Comparison of ENCODE assay signal across 8 mouse cellular contexts in genomic region chr11:94676754-94677606, GRCm38 (mm10). TPM values are rescaled to one million over a fixed set of nuclear protein-coding genes. Genes with fewer than 3 reads are reported as not detected.
DNase-seq lines count a peak whose midpoint lies in the region; ATAC-seq lines count a peak whose summit lies in the region.

TSS of gene Xylt2 (minus strand) at chr11:94677515.

- no peaks in the 10 kb centered on the region for H3K9me3 ChIP-seq in megakaryocyte, embryonic 14.5 days

- H3K27me3 ChIP-seq in megakaryocyte, embryonic 14.5 days (replicated peaks), result peaks cover 12% of the 10 kb centered on the region

- ATAC-seq in common myeloid progenitor, adult 5-6 weeks (replicated peaks; ENCODE audit: low read depth, poor library complexity, severe bottlenecking), result peak; percentile 96

- H3K4me1 ChIP-seq in megakaryocyte, embryonic 14.5 days, result peaks cover 62% of the 10 kb centered on the region

- peaks cover 10% of the 10 kb centered on the region for H3K36me3 ChIP-seq in megakaryocyte, embryonic 14.5 days (replicated peaks; ENCODE audit: low read length)

- DNase-seq in ZHBTc4 (ENCODE audit: low read depth, low spot score), result peak; percentile 95
- DNase-seq in gastrocnemius, adult 8-10 months (ENCODE audit: low spot score in 2 of 2), result peak; percentile 87 to 89
- DNase-seq in hindlimb bud, embryonic 11.5 days (ENCODE audit: extremely low spot score, low read depth, low spot score), result peak; percentile 81
- DNase-seq in left cerebral cortex, adult 8-10 months (ENCODE audit: low spot score in 2 of 2), result peak; percentile 69 to 87
- DNase-seq in right cerebral cortex, postnatal 10 days (ENCODE audit: low spot score in 2 of 2), result peak; percentile 94
- DNase-seq in urinary bladder, postnatal 25 days (ENCODE audit: low spot score), result peak; percentile 91

- H3K4me3 ChIP-seq in megakaryocyte, embryonic 14.5 days (replicated peaks), result peak within 1 kb of the TSS; percentile 100

RNA-seq across cellular contexts. Expression of gene Xylt2, which starts in this region (rescaled TPM):
- total RNA-seq in common myeloid progenitor, adult 5-6 weeks (2017), result 6.6 and 8.6 TPM in 2 replicates
- total RNA-seq in gastrocnemius, adult 8-10 months (2022), result 1 to 10 TPM; 2.3 to 4.3 (median 3.7) TPM
- 10 to 100 TPM; 25.9 to 27.8 (median 26.7) TPM for total RNA-seq in left cerebral cortex, adult 8-10 months (2022)
- polyA plus RNA-seq in megakaryocyte, embryonic 14.5 days (2012; ENCODE audit: insufficient read depth, low replicate concordance), result 5.2 and 18.2 TPM in 2 replicates

Comparison
In these comparisons a context has a peak if more than half of its experiments do, and no peak if none do; other contexts are left out.
1. Peak in every context shown above with its lines: DNase-seq, ATAC-seq and H3K4me3 ChIP-seq.